Mouse (Mus musculus): ENCODE measurements at regions not wholly inside any gene's neighbourhood (a gene's known extent, or its start where the extent isn't known, plus 50 kb on each side); places are given as distances from the start of the nearest gene placed in this dataset.

- TF ChIP-seq CTCF (IDR thresholded peaks at IDR 0.05; ENCODE audit: borderline replicate concordance, control insufficient read depth, extremely low read depth, insufficient read depth, low read length, poor library complexity) (no peak), POLR2A (IDR thresholded peaks at IDR 0.05; ENCODE audit: control insufficient read depth, extremely low read depth, insufficient read depth, low read length, poor library complexity) (no peak)
These were observed 97.9 kb downstream of the Trib2 start for GRCm38 (mm10) chr12:15718827-15719226.
